In the genomic region with DNA sequence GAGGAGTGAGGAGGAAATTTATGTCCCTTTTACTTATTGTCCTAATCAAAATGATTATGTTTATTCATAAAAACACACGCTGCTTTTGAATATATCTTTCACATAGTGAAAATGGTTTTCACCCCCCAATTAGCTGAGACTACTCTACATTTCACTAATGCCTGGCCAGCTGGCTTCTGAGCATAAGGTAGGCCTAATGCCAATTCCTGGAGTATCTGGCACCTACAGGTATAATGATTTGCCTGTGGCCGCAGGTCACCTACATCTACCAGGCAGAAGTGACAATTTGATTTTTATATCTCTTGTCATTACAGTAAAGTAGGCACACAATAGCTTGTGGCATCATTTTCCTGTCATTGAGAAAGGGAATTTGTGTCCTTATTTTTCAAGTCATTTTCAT, we compare ENCODE assay signal across 14 mouse cellular contexts.
"Had no signal": no experiment of that assay in that cellular context is flagged by ENCODE, and none has a peak within 500 bp of the region (broad histone marks: within the 10 kb centered on the region; RNA-seq: fewer than 3 reads in every experiment).

No protein-coding gene starts in this region.

- DNase-seq: kidney, postnatal 36 days; lung, adult 2 months; lung, postnatal 36 days; right cerebral cortex, postnatal 4 days; spleen, adult 18-20 months; thymus, adult 18-20 months; thymus, postnatal 14 days had no signal

- H3K9me3 ChIP-seq: limb, embryonic 10.5 days; liver, embryonic 15.5 days; midbrain, embryonic 13.5 days; neural tube, embryonic 12.5 days had no signal

- H3K4me1 ChIP-seq: limb, embryonic 10.5 days; liver, embryonic 15.5 days; midbrain, embryonic 13.5 days; neural tube, embryonic 12.5 days had no signal

- H3K27ac ChIP-seq: layer of hippocampus, adult 2 months; limb, embryonic 10.5 days; liver, embryonic 15.5 days; midbrain, embryonic 13.5 days; neural tube, embryonic 12.5 days had no signal

- ATAC-seq: lung, postnatal 0 days; midbrain, embryonic 13.5 days had no signal

- H3K4me3 ChIP-seq: layer of hippocampus, adult 2 months; limb, embryonic 10.5 days; liver, embryonic 15.5 days; midbrain, embryonic 13.5 days; neural tube, embryonic 12.5 days had no signal

- H3K4me2 ChIP-seq: liver, embryonic 11.5 days; liver, embryonic 15.5 days; midbrain, embryonic 13.5 days; neural tube, embryonic 12.5 days had no signal

- H3K9ac ChIP-seq: liver, embryonic 15.5 days; midbrain, embryonic 13.5 days; neural tube, embryonic 12.5 days had no signal

- H3K36me3 ChIP-seq: limb, embryonic 10.5 days; liver, embryonic 15.5 days; midbrain, embryonic 13.5 days; neural tube, embryonic 12.5 days had no signal

- H3K27me3 ChIP-seq: liver, embryonic 15.5 days; midbrain, embryonic 13.5 days; neural tube, embryonic 12.5 days had no signal
